Mouse (Mus musculus): ENCODE measurements around the gene Klri2. TPM values are rescaled to one million over a fixed set of nuclear protein-coding genes. Genes with fewer than 3 reads are reported as not detected.
"Not testable (repeated sequence)": the region's sequence is repeated elsewhere in the genome, so short reads cannot be mapped to it uniquely, and the experiment has no call there.

Klri2 gene
- polyA plus RNA-seq (2014; fragmentation: Nextera tagmentation; extraction: Ambion mirVana), result not detected in 2 replicates

GRCm38 (mm10) chr6:129740069-129740721, at the start of gene Klri2:
Gene Klri2 (minus strand): TSS chr6:129740484.
- WGBS, result 60% methylated on average over 2 of the region's 2 CpGs
- Histone ChIP-seq H3K27me3 (replicated peaks; ENCODE audit: control insufficient read depth, insufficient read depth, low read length) (no peaks in the 10 kb centered on the region), H3K36me3 (ENCODE audit: control insufficient read depth, insufficient read depth, low read length) (no peaks in the 10 kb centered on the region), H3K9ac (ENCODE audit: low read depth, low read length) (no peak within 1 kb of the TSS), H3K4me3 (ENCODE audit: low read depth, low read length) (no peak within 1 kb of the TSS), H3K4me1 (replicated peaks; ENCODE audit: control insufficient read depth, insufficient read depth, low read length) (no peaks in the 10 kb centered on the region), H3K9me3 (ENCODE audit: control insufficient read depth, low read length) (no peaks in the 10 kb centered on the region), H3K4me2 (no peak within 1 kb of the TSS), H3K27ac (ENCODE audit: low read depth, low read length) (no peak within 1 kb of the TSS)
- DNase-seq (ENCODE audit: low spot score), result no peak
- no peak for ATAC-seq (replicated peaks; ENCODE audit: low FRiP score)

- H3K27ac ChIP-seq (ENCODE audit: low read depth, low read length); H3K4me1 ChIP-seq (replicated peaks; ENCODE audit: control insufficient read depth, insufficient read depth, low read length); ATAC-seq (replicated peaks; ENCODE audit: low FRiP score); H3K9me3 ChIP-seq (ENCODE audit: control insufficient read depth, low read length); H3K4me2 ChIP-seq; H3K27me3 ChIP-seq (replicated peaks; ENCODE audit: control insufficient read depth, insufficient read depth, low read length); DNase-seq (ENCODE audit: low spot score); H3K9ac ChIP-seq (ENCODE audit: low read depth, low read length); H3K36me3 ChIP-seq (ENCODE audit: control insufficient read depth, insufficient read depth, low read length); H3K4me3 ChIP-seq (ENCODE audit: low read depth, low read length): not testable (repeated sequence)
- WGBS, result 77% methylated on average over 3 of the region's 3 CpGs
Measured at GRCm38 (mm10) chr6:129784170-129784569, 43.9 kb upstream of the Klri2 start, which contains the start of gene Gm156. Gene Gm156 (minus strand): TSS chr6:129784270.

GRCm38 (mm10) chr6:129747654-129748032, 7.4 kb upstream of the Klri2 start:
- no peak overlapping the region for H3K4me3 ChIP-seq (ENCODE audit: low read depth, low read length)
- no peaks in the 10 kb centered on the region for H3K27me3 ChIP-seq (replicated peaks; ENCODE audit: control insufficient read depth, insufficient read depth, low read length)
- no peaks in the 10 kb centered on the region for H3K9me3 ChIP-seq (ENCODE audit: control insufficient read depth, low read length)
- H3K9ac ChIP-seq (ENCODE audit: low read depth, low read length), result no peak overlapping the region
- no peak overlapping the region for H3K27ac ChIP-seq (ENCODE audit: low read depth, low read length)
- WGBS, result 79% methylated on average over 3 of the region's 3 CpGs
- no peak for ATAC-seq (replicated peaks; ENCODE audit: low FRiP score)
- H3K36me3 ChIP-seq (ENCODE audit: control insufficient read depth, insufficient read depth, low read length), result no peaks in the 10 kb centered on the region
- DNase-seq (ENCODE audit: low spot score), result no peak
- no peak overlapping the region for H3K4me2 ChIP-seq
- no peaks in the 10 kb centered on the region for H3K4me1 ChIP-seq (replicated peaks; ENCODE audit: control insufficient read depth, insufficient read depth, low read length)

- no peak overlapping the region for H3K9ac ChIP-seq (ENCODE audit: low read depth, low read length)
- 71% methylated on average over 4 of the region's 4 CpGs for WGBS
- DNase-seq (ENCODE audit: low spot score), result no peak
- H3K9me3 ChIP-seq (ENCODE audit: control insufficient read depth, low read length), result no peaks in the 10 kb centered on the region
- H3K27ac ChIP-seq (ENCODE audit: low read depth, low read length), result no peak overlapping the region
- no peaks in the 10 kb centered on the region for H3K4me1 ChIP-seq (replicated peaks; ENCODE audit: control insufficient read depth, insufficient read depth, low read length)
- H3K4me2 ChIP-seq, result no peak overlapping the region
- no peak overlapping the region for H3K4me3 ChIP-seq (ENCODE audit: low read depth, low read length)
- no peaks in the 10 kb centered on the region for H3K27me3 ChIP-seq (replicated peaks; ENCODE audit: control insufficient read depth, insufficient read depth, low read length)
- H3K36me3 ChIP-seq (ENCODE audit: control insufficient read depth, insufficient read depth, low read length), result no peaks in the 10 kb centered on the region
- no peak for ATAC-seq (replicated peaks; ENCODE audit: low FRiP score)
Measured at GRCm38 (mm10) chr6:129747016-129747653, 6.9 kb upstream of the Klri2 start.

- H3K4me3 ChIP-seq (ENCODE audit: low read depth, low read length), result no peak overlapping the region
- H3K27ac ChIP-seq (ENCODE audit: low read depth, low read length), result no peak overlapping the region
- WGBS, result 59% methylated on average over 3 of the region's 3 CpGs
- no peaks in the 10 kb centered on the region for H3K36me3 ChIP-seq (ENCODE audit: control insufficient read depth, insufficient read depth, low read length)
- H3K9me3 ChIP-seq (ENCODE audit: control insufficient read depth, low read length), result no peaks in the 10 kb centered on the region
- DNase-seq (ENCODE audit: low spot score) (no peak), ATAC-seq (replicated peaks; ENCODE audit: low FRiP score) (peak; percentile 49; the same call in 1 of the 2 replicates)
- H3K4me2 ChIP-seq, result no peak overlapping the region
- no peak overlapping the region for H3K9ac ChIP-seq (ENCODE audit: low read depth, low read length)
- no peaks in the 10 kb centered on the region for H3K27me3 ChIP-seq (replicated peaks; ENCODE audit: control insufficient read depth, insufficient read depth, low read length)
- H3K4me1 ChIP-seq (replicated peaks; ENCODE audit: control insufficient read depth, insufficient read depth, low read length), result no peaks in the 10 kb centered on the region
Measured at GRCm38 (mm10) chr6:129746151-129746550, 5.9 kb upstream of the Klri2 start.

- Histone ChIP-seq H3K9ac (ENCODE audit: low read depth, low read length) (no peak overlapping the region), H3K9me3 (ENCODE audit: control insufficient read depth, low read length) (no peaks in the 10 kb centered on the region), H3K36me3 (ENCODE audit: control insufficient read depth, insufficient read depth, low read length) (no peaks in the 10 kb centered on the region), H3K4me1 (replicated peaks; ENCODE audit: control insufficient read depth, insufficient read depth, low read length) (no peaks in the 10 kb centered on the region), H3K27ac (ENCODE audit: low read depth, low read length) (no peak overlapping the region), H3K4me2 (no peak overlapping the region), H3K4me3 (ENCODE audit: low read depth, low read length) (no peak overlapping the region), H3K27me3 (replicated peaks; ENCODE audit: control insufficient read depth, insufficient read depth, low read length) (no peaks in the 10 kb centered on the region)
- ATAC-seq (replicated peaks; ENCODE audit: low FRiP score) (no peak), DNase-seq (ENCODE audit: low spot score) (no peak)
Measured at GRCm38 (mm10) chr6:129736414-129736813, 3.9 kb downstream of the Klri2 start.

GRCm38 (mm10) chr6:129727237-129727636, 13.0 kb downstream of the Klri2 start:
- H3K27ac ChIP-seq (ENCODE audit: low read depth, low read length), result no peak overlapping the region
- H3K4me3 ChIP-seq (ENCODE audit: low read depth, low read length), result no peak overlapping the region
- H3K4me1 ChIP-seq (replicated peaks; ENCODE audit: control insufficient read depth, insufficient read depth, low read length), result no peaks in the 10 kb centered on the region
- H3K27me3 ChIP-seq (replicated peaks; ENCODE audit: control insufficient read depth, insufficient read depth, low read length), result no peaks in the 10 kb centered on the region
- no peak for DNase-seq (ENCODE audit: low spot score)
- H3K9me3 ChIP-seq (ENCODE audit: control insufficient read depth, low read length), result no peaks in the 10 kb centered on the region
- 86% methylated on average over 1 of the region's 1 CpGs for WGBS
- ATAC-seq (replicated peaks; ENCODE audit: low FRiP score), result no peak
- no peak overlapping the region for H3K4me2 ChIP-seq
- H3K36me3 ChIP-seq (ENCODE audit: control insufficient read depth, insufficient read depth, low read length), result no peaks in the 10 kb centered on the region
- no peak overlapping the region for H3K9ac ChIP-seq (ENCODE audit: low read depth, low read length)

- no peak overlapping the region for H3K4me2 ChIP-seq
- H3K9ac ChIP-seq (ENCODE audit: low read depth, low read length), result no peak overlapping the region
- no peaks in the 10 kb centered on the region for H3K4me1 ChIP-seq (replicated peaks; ENCODE audit: control insufficient read depth, insufficient read depth, low read length)
- no peaks in the 10 kb centered on the region for H3K9me3 ChIP-seq (ENCODE audit: control insufficient read depth, low read length)
- H3K27ac ChIP-seq (ENCODE audit: low read depth, low read length), result no peak overlapping the region
- WGBS, result 55% methylated on average over 1 of the region's 1 CpGs
- no peaks in the 10 kb centered on the region for H3K27me3 ChIP-seq (replicated peaks; ENCODE audit: control insufficient read depth, insufficient read depth, low read length)
- DNase-seq (ENCODE audit: low spot score), result no peak
- H3K36me3 ChIP-seq (ENCODE audit: control insufficient read depth, insufficient read depth, low read length), result no peaks in the 10 kb centered on the region
- no peak overlapping the region for H3K4me3 ChIP-seq (ENCODE audit: low read depth, low read length)
- ATAC-seq (replicated peaks; ENCODE audit: low FRiP score), result no peak
Measured at GRCm38 (mm10) chr6:129721390-129721789, 18.9 kb downstream of the Klri2 start.

GRCm38 (mm10) chr6:129720487-129720886, 19.8 kb downstream of the Klri2 start:
- H3K9me3 ChIP-seq (ENCODE audit: control insufficient read depth, low read length), result no peaks in the 10 kb centered on the region
- H3K4me3 ChIP-seq (ENCODE audit: low read depth, low read length), result no peak overlapping the region
- H3K27ac ChIP-seq (ENCODE audit: low read depth, low read length), result no peak overlapping the region
- H3K27me3 ChIP-seq (replicated peaks; ENCODE audit: control insufficient read depth, insufficient read depth, low read length), result no peaks in the 10 kb centered on the region
- no peaks in the 10 kb centered on the region for H3K36me3 ChIP-seq (ENCODE audit: control insufficient read depth, insufficient read depth, low read length)
- no peak for ATAC-seq (replicated peaks; ENCODE audit: low FRiP score)
- no peak for DNase-seq (ENCODE audit: low spot score)
- H3K9ac ChIP-seq (ENCODE audit: low read depth, low read length), result no peak overlapping the region
- H3K4me1 ChIP-seq (replicated peaks; ENCODE audit: control insufficient read depth, insufficient read depth, low read length), result no peaks in the 10 kb centered on the region
- WGBS, result 32% methylated on average over 3 of the region's 3 CpGs
- H3K4me2 ChIP-seq, result no peak overlapping the region
